Mouse (Mus musculus): ENCODE measurements around the gene Gmds. TPM values are rescaled to one million over a fixed set of nuclear protein-coding genes. Genes with fewer than 3 reads are reported as not detected.

Gmds gene
- total RNA-seq, 1 experiment = 7.3 TPM

DNA sequence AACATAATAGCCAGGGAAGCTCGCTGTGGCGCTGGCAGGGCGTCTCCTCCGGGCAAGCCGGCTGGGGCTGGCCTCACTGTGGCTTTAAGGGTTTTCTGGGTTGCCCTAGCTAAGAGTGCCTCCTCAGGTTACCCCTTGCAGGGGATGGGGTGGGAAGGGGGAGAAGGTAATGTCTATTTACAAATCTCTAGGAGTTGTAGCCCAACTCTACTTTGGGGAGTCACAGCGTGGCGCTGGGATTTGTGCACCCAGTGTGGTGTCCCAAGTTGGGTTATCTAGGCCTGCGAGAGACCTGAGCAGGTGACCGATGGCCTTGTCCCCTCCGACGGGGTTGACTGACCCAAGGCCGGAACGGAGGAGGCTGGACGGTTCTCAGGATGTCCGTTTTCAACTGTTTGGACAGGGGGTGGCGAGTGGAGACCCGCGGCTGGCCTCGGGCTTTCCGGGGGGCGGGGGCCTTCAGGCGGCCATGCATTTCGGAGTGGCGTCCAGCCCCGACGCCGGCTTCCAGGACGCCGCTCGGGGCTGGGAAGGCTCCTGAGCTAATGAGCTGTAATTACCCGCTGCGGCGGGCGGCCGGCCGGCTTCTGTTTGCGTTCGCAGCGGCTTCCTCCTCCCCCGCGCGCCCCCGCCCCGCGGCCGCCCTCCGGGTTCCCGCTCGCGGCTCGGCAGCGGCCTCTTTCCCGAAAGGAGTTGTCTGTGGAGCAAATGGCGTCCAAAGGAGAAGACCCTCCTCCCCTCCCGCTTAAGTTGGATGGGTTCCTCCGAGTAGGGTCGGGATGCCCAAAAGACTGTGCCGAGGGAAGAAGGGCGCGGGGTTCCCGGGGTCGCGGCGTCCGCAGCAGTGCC lies 527.6 kb downstream of the Gmds start:
- H3K9ac ChIP-seq (ENCODE audit: insufficient read depth, low read depth, low read length, poor library complexity, severe bottlenecking) = peak overlapping the region; percentile 4; the same call in 1 of the 2 replicates
- peak overlapping the region; percentile 47 to 52 for H3K4me3 ChIP-seq (ENCODE audit: insufficient read depth in 1 of 2, low read depth in 1 of 2, low read length in 2 of 2, poor library complexity in 1 of 2, severe bottlenecking in 1 of 2)
- no peak overlapping the region for H3K27ac ChIP-seq (ENCODE audit: insufficient read depth, low read depth, low read length, poor library complexity, severe bottlenecking)
- H3K9me3 ChIP-seq (ENCODE audit: control insufficient read depth, insufficient read depth, low read depth, low read length) = no peaks in the 10 kb centered on the region
- in situ Hi-C loops (cut with MboI; ENCODE audit: low sequenced_read_pairs in 2 of 2, unreplicated experiment in 2 of 2) = loop anchor here in 1 of 2 experiments (25.0 kb wide), 1 partner anchor 401 kb away; no protein-coding TSS in a partner anchor
- H3K36me3 ChIP-seq (ENCODE audit: control insufficient read depth, insufficient read depth, low read length, poor library complexity, severe bottlenecking) = no peaks in the 10 kb centered on the region
- TF ChIP-seq HCFC1 (IDR thresholded peaks at IDR 0.05; ENCODE audit: borderline replicate concordance, insufficient read depth, low read length) (no peak), CHD2 (IDR thresholded peaks at IDR 0.05; ENCODE audit: low read depth, low read length) (no peak), ZNF384 (IDR thresholded peaks at IDR 0.05; ENCODE audit: low read depth, low read length) (no peak), MAFK (IDR thresholded peaks at IDR 0.05; ENCODE audit: insufficient read depth, low read depth, low read length) (no peak), ZC3H11A (IDR thresholded peaks at IDR 0.05; ENCODE audit: borderline replicate concordance, low read depth, low read length) (no peak)
- no peaks in the 10 kb centered on the region for H3K4me1 ChIP-seq (ENCODE audit: control insufficient read depth in 2 of 2, insufficient read depth in 2 of 2, low read length in 2 of 2, poor library complexity in 1 of 2)
- DNase-seq (ENCODE audit: low read depth, low spot score) = no peak

DNA sequence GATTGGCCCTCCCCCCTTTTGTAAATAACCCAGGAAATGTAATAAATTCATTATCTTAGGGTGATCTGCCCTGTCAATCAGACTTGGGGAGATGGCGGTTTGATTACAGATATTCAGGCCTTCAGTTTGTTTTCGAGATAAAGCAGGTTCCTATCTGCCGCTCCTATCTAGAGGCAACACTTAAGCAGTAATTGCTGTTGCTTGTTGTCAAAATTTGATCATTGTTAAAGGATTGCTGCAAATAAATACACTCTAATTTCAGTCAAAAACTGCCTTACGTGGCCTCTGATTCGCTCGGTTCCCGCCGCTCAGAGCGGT lies 528.2 kb downstream of the Gmds start:
- no peaks in the 10 kb centered on the region for H3K36me3 ChIP-seq (ENCODE audit: control insufficient read depth, insufficient read depth, low read length, poor library complexity, severe bottlenecking)
- no peak for TF ChIP-seq HCFC1 (IDR thresholded peaks at IDR 0.05; ENCODE audit: borderline replicate concordance, insufficient read depth, low read length)
- TF ChIP-seq ZC3H11A (IDR thresholded peaks at IDR 0.05; ENCODE audit: borderline replicate concordance, low read depth, low read length) = no peak
- TF ChIP-seq CHD2 (IDR thresholded peaks at IDR 0.05; ENCODE audit: low read depth, low read length) = no peak
- H3K9ac ChIP-seq (ENCODE audit: insufficient read depth, low read depth, low read length, poor library complexity, severe bottlenecking) = no peak overlapping the region
- no peak for DNase-seq (ENCODE audit: low read depth, low spot score)
- in situ Hi-C loops (cut with MboI; ENCODE audit: low sequenced_read_pairs in 2 of 2, unreplicated experiment in 2 of 2) = loop anchor here in 1 of 2 experiments (25.0 kb wide), 1 partner anchor 402 kb away; no protein-coding TSS in a partner anchor
- no peak overlapping the region for H3K27ac ChIP-seq (ENCODE audit: insufficient read depth, low read depth, low read length, poor library complexity, severe bottlenecking)
- no peak overlapping the region for H3K4me3 ChIP-seq (ENCODE audit: insufficient read depth in 1 of 2, low read depth in 1 of 2, low read length in 2 of 2, poor library complexity in 1 of 2, severe bottlenecking in 1 of 2)
- H3K4me1 ChIP-seq (ENCODE audit: control insufficient read depth in 2 of 2, insufficient read depth in 2 of 2, low read length in 2 of 2, poor library complexity in 1 of 2) = no peaks in the 10 kb centered on the region
- H3K9me3 ChIP-seq (ENCODE audit: control insufficient read depth, insufficient read depth, low read depth, low read length) = no peaks in the 10 kb centered on the region

DNA sequence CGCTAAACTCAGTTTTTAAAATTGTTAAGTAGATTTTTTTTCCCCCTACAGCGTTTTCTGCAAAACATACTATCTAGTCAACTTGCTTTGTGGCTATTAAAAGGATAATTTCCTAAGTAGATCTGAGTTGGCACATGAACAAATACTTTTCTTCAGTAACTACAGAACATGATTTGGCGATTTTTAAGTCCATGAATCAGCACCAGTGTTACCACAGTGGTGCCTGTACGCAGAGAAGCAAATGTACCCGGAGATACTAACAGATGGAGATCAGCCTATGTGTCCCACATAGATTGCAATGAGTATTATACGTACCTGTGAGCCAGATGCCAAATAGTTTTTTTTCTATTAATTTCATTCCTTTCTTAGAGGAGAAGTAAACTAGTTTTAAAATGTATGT lies 528.8 kb downstream of the Gmds start:
- Histone ChIP-seq H3K4me1 (ENCODE audit: control insufficient read depth in 2 of 2, insufficient read depth in 2 of 2, low read length in 2 of 2, poor library complexity in 1 of 2) (no peaks in the 10 kb centered on the region), H3K9me3 (ENCODE audit: control insufficient read depth, insufficient read depth, low read depth, low read length) (no peaks in the 10 kb centered on the region), H3K4me3 (ENCODE audit: insufficient read depth in 1 of 2, low read depth in 1 of 2, low read length in 2 of 2, poor library complexity in 1 of 2, severe bottlenecking in 1 of 2) (no peak overlapping the region), H3K36me3 (ENCODE audit: control insufficient read depth, insufficient read depth, low read length, poor library complexity, severe bottlenecking) (no peaks in the 10 kb centered on the region), H3K27ac (ENCODE audit: insufficient read depth, low read depth, low read length, poor library complexity, severe bottlenecking) (no peak overlapping the region), H3K9ac (ENCODE audit: insufficient read depth, low read depth, low read length, poor library complexity, severe bottlenecking) (no peak overlapping the region)
- in situ Hi-C loops (cut with MboI; ENCODE audit: low sequenced_read_pairs in 2 of 2, unreplicated experiment in 2 of 2) = loop anchor here (5.0 to 25.0 kb wide), 2 partner anchors 182 to 403 kb away; partner anchors contain the start of gene Foxf2 (in 2 of the 2)
- TF ChIP-seq ZC3H11A (IDR thresholded peaks at IDR 0.05; ENCODE audit: borderline replicate concordance, low read depth, low read length) (no peak), HCFC1 (IDR thresholded peaks at IDR 0.05; ENCODE audit: borderline replicate concordance, insufficient read depth, low read length) (no peak), ZNF384 (IDR thresholded peaks at IDR 0.05; ENCODE audit: low read depth, low read length) (no peak), CHD2 (IDR thresholded peaks at IDR 0.05; ENCODE audit: low read depth, low read length) (no peak), MAFK (IDR thresholded peaks at IDR 0.05; ENCODE audit: insufficient read depth, low read depth, low read length) (no peak)
- no peak for DNase-seq (ENCODE audit: low read depth, low spot score)

DNA sequence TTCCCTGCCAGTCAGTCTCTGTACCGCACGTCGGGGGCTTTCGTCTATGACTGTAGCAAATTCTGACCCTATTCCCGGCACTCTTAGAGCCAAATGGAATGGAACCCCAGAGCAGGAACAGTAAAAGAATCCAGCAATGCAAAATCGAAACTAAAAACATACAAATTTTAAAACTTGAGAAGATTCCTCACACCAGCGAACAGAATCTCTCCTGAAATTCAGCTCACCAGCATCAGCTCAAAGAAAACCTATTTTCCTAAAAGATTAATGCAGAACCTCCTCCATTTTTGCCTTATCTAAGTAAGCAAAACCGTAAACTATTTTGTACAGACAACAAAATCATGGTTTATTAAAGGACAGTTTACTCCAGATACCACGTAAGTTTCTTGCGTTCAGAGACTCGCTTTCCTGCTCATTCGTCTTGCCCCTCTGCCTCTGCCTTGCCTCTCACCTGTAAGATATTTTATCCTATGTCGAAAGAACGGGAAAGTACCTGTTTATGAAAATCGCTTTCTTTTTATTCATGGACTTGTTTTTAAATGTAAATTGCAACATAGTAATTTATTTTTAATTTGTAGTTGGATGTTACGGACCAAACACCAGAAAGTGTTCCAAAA lies 529.6 kb downstream of the Gmds start:
- in situ Hi-C loops (cut with MboI; ENCODE audit: low sequenced_read_pairs in 2 of 2, unreplicated experiment in 2 of 2) = loop anchor here (5.0 to 25.0 kb wide), 2 partner anchors 182 to 403 kb away; partner anchors contain the start of gene Foxf2 (in 2 of the 2)
- Histone ChIP-seq H3K9me3 (ENCODE audit: control insufficient read depth, insufficient read depth, low read depth, low read length) (no peaks in the 10 kb centered on the region), H3K9ac (ENCODE audit: insufficient read depth, low read depth, low read length, poor library complexity, severe bottlenecking) (no peak overlapping the region), H3K27ac (ENCODE audit: insufficient read depth, low read depth, low read length, poor library complexity, severe bottlenecking) (no peak overlapping the region), H3K4me1 (ENCODE audit: control insufficient read depth in 2 of 2, insufficient read depth in 2 of 2, low read length in 2 of 2, poor library complexity in 1 of 2) (no peaks in the 10 kb centered on the region), H3K36me3 (ENCODE audit: control insufficient read depth, insufficient read depth, low read length, poor library complexity, severe bottlenecking) (no peaks in the 10 kb centered on the region), H3K4me3 (ENCODE audit: insufficient read depth in 1 of 2, low read depth in 1 of 2, low read length in 2 of 2, poor library complexity in 1 of 2, severe bottlenecking in 1 of 2) (no peak overlapping the region)
- no peak for DNase-seq (ENCODE audit: low read depth, low spot score)
- TF ChIP-seq ZNF384 (IDR thresholded peaks at IDR 0.05; ENCODE audit: low read depth, low read length) = no peak
- no peak for TF ChIP-seq CHD2 (IDR thresholded peaks at IDR 0.05; ENCODE audit: low read depth, low read length)
- no peak for TF ChIP-seq ZC3H11A (IDR thresholded peaks at IDR 0.05; ENCODE audit: borderline replicate concordance, low read depth, low read length)
- TF ChIP-seq HCFC1 (IDR thresholded peaks at IDR 0.05; ENCODE audit: borderline replicate concordance, insufficient read depth, low read length) = no peak
- TF ChIP-seq MAFK (IDR thresholded peaks at IDR 0.05; ENCODE audit: insufficient read depth, low read depth, low read length) = no peak

Measured in ES-E14 (cell line).